Mouse (Mus musculus) embryonic fibroblast, embryonic 13.5 days (primary cell): ENCODE data around the gene Spc24. TPM values are rescaled to one million over a fixed set of nuclear protein-coding genes. Genes with fewer than 3 reads are reported as not detected.

ENCODE experiments used
- H3K27ac ChIP-seq: 2 replicates; pipeline ENCODE4 v1.5.1; 2012; ENCODE audit warnings: low read length, control low read depth, inconsistent platforms; ENCODE audit not compliant: insufficient read depth
- H3K4me1 ChIP-seq: 2 replicates; pipeline ENCODE4 v1.6.1; 2011; ENCODE audit warnings: low read length; ENCODE audit not compliant: control insufficient read depth, insufficient read depth
- H3K4me3 ChIP-seq: 2 replicates; pipeline ENCODE4 v1.5.1; 2011; ENCODE audit warnings: mild to moderate bottlenecking, control low read depth, low read length; ENCODE audit not compliant: insufficient read depth
- CTCF ChIP-seq: IDR thresholded peaks from 2 replicates; pipeline ENCODE4 v1.5.1; 2011; ENCODE audit warnings: mild to moderate bottlenecking, control low read depth, low read length, moderate library complexity, borderline replicate concordance; ENCODE audit not compliant: insufficient read depth
- POLR2A ChIP-seq: IDR thresholded peaks from 2 replicates; pipeline ENCODE4 v1.6.1; 2011; ENCODE audit warnings: low read depth, mild to moderate bottlenecking, control low read depth, low read length, moderate library complexity
- polyA plus RNA-seq: library from polyadenylated mRNA; stranded (reverse); fragments of >200 nt; gene quantifications from 2 replicates; pipeline ENCODE4 v1.2.4, GENCODE M21; 2011; ENCODE audit warnings: low read depth; ENCODE audit not compliant: missing spikeins, insufficient read length

Gene Spc24
- polyA plus RNA-seq, 1 experiment: 21.2 TPM

DNA sequence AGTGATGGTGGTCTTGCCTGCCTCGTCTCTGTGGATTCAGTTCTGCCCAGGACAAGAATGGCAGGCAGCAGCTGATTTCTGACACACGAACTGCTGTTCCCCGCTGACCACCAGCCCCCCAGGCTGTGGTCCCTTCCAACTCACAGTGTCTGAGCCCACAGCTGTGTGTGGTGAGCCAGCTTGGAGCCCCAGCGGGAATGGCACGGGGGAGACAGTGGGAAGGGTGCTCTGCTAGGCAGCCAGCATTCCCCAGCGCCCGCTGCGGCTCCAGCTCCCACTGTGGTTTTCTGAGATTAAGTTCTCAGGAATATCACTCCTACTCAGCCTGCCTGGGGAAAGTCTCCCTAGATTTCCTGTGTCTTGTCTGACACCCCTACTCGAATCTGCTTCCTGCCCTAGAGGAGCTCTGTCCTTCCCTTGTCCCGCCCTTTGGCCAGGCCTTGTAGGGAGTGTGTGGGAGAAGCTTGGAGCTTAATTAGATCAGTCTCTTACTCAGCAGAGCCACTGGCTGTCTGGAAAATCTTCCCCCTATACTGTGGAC is 7.8 kb downstream of the Spc24 start:
- Histone ChIP-seq H3K4me1 (peaks cover 16% of the 10 kb centered on the region), H3K27ac (peak overlapping the region; percentile 83), H3K4me3 (no peak overlapping the region)
- TF ChIP-seq POLR2A: peak; percentile 16; the same call in 1 of the 2 replicates
- no peak for TF ChIP-seq CTCF

- H3K27ac ChIP-seq: peak overlapping the region; percentile 83
These were observed 8.8 kb downstream of the Spc24 start for GRCm38 (mm10) chr9:21751347-21751746.

GRCm38 (mm10) chr9:21750370-21750769 is 9.7 kb downstream of the Spc24 start:
- Histone ChIP-seq H3K27ac (no peak overlapping the region), H3K4me3 (no peak overlapping the region), H3K4me1 (peaks cover 16% of the 10 kb centered on the region)
- no peak for TF ChIP-seq POLR2A
- TF ChIP-seq CTCF: no peak

More at GRCm38 (mm10) chr9:21751347-21751746, 8.8 kb downstream of the Spc24 start:
- TF ChIP-seq POLR2A (no peak), CTCF (no peak)
- Histone ChIP-seq H3K4me1 (peaks cover 16% of the 10 kb centered on the region), H3K4me3 (no peak overlapping the region)

DNA sequence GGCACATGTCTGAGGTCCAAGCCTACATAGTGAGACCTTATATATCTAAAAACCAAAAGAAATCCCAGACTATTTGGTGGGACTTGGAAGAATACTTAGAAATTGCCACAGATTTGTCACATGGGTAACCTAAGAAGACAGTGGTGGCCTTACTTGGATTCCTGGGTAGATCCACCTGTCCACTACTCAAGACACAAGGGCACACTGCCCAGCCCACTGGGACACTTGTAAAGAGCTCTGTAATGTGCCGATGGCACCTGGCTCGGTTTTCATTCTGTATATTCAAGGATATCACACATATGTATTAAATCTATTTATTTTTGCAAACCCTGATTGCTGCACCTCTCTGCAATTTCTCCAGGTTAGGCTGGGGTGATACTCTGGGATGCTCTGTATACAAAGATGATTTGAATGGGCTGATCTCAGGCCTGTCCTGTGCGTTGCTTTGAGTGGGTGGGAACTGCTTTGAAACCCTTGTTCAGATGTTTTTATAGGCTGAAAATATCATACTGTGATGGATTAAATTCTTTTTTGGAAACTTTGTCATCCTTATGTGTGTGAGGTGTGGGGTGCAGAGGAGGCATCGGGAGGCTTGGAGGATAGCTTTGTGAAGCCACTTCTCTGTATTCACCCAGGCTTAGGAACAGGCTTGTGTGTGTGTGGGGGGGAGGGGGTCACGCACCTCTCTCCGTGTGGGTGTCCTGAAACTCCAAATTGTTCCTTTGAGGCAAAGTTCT is 10.6 kb downstream of the Spc24 start:
- Histone ChIP-seq H3K27ac (no peak overlapping the region), H3K4me3 (no peak overlapping the region), H3K4me1 (peaks cover 12% of the 10 kb centered on the region)
- TF ChIP-seq POLR2A (no peak), CTCF (no peak)

GRCm38 (mm10) chr9:21748491-21748890 is 11.6 kb downstream of the Spc24 start:
- Histone ChIP-seq H3K27ac (no peak overlapping the region), H3K4me1 (peaks cover 6% of the 10 kb centered on the region), H3K4me3 (no peak overlapping the region)
- TF ChIP-seq CTCF: no peak

- TF ChIP-seq POLR2A (no peak), CTCF (no peak)
- no peak overlapping the region for H3K4me3 ChIP-seq
- H3K27ac ChIP-seq: 0 out of 2 replicates have a peak overlapping the region, but pooled peaks have one; percentile 4
- H3K4me1 ChIP-seq: peaks cover 5% of the 10 kb centered on the region
These were observed 12.1 kb downstream of the Spc24 start for GRCm38 (mm10) chr9:21748033-21748432.

GRCm38 (mm10) chr9:21747238-21747774 is 12.8 kb downstream of the Spc24 start:
- H3K4me1 ChIP-seq: peaks cover 5% of the 10 kb centered on the region
- no peak overlapping the region for H3K27ac ChIP-seq
- H3K4me3 ChIP-seq: no peak overlapping the region
- no peak for TF ChIP-seq CTCF
- TF ChIP-seq POLR2A: no peak

DNA sequence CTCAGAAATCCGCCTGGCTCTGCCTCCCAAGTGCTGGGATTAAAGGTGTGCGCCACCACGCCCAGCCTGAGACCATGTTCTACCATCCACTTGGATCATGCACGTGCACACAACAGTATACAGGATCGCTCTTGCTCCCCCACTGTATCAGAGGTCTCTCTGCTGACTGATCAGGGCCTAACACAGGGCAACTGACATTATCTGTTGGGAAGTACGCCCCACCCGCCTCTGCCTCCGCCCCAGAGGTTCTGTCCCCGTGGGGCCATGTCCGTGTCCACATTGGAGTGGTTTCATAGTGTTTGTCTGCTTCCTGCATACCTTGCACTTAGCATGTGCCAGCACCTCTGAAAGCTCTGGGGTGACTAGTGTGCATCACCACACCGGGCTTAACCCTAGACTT is 18.6 kb downstream of the Spc24 start:
- no peak overlapping the region for H3K27ac ChIP-seq
- H3K4me3 ChIP-seq: no peak overlapping the region
- TF ChIP-seq POLR2A (no peak), CTCF (no peak)
- H3K4me1 ChIP-seq: no peaks in the 10 kb centered on the region

GRCm38 (mm10) chr9:21740427-21740826 is 19.7 kb downstream of the Spc24 start:
- TF ChIP-seq CTCF: no peak
- TF ChIP-seq POLR2A: no peak
- Histone ChIP-seq H3K4me3 (no peak overlapping the region), H3K27ac (no peak overlapping the region), H3K4me1 (no peaks in the 10 kb centered on the region)

DNA sequence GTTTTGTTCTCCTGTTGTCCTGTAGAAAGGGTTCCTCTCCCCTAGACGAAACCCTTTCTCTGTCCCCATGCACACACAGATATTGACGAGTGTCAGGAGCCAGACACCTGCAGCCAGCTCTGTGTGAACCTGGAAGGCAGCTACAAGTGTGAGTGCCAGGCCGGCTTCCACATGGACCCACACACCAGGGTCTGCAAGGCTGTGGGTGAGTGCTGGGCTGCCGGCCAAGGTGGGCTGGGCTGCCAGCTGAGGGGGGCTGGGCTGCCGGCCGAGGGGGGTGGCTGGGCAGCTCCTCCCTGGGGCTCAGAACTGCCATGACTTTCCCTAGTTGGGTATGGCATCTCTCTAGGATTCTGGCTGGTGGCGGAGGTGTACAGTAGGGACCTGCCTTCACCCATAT is 21.3 kb downstream of the Spc24 start:
- Histone ChIP-seq H3K4me1 (no peaks in the 10 kb centered on the region), H3K4me3 (no peak overlapping the region), H3K27ac (no peak overlapping the region)
- TF ChIP-seq CTCF (no peak), POLR2A (no peak)
